Mouse (Mus musculus) CH12.LX (cell line): ENCODE measurements around the gene Tm9sf4. TPM values are rescaled to one million over a fixed set of nuclear protein-coding genes. Genes with fewer than 3 reads are reported as not detected.

Source experiments
- DNase-seq: peaks from one replicate; pipeline ENCODE4 v3.0.0-alpha.2; 2013; ENCODE audit errors: extremely low read depth
- H3K27ac ChIP-seq: 2 replicates; pipeline ENCODE4 v1.5.1; 2012; ENCODE audit warnings: low read depth, mild to moderate bottlenecking, control low read depth, moderate library complexity; ENCODE audit not compliant: insufficient read depth
- H3K27me3 ChIP-seq: replicated peaks from 2 replicates; pipeline ENCODE3; 2012; ENCODE audit warnings: inconsistent platforms
- H3K36me3 ChIP-seq, 2 experiments: replicated peaks in 1 of 2; 2 replicates each; pipeline versions ENCODE3 to v1.6.1; 2012; ENCODE audit warnings: inconsistent platforms in 1 of 2, low read length in 1 of 2, mild to moderate bottlenecking in 1 of 2, mixed read lengths in 1 of 2, moderate library complexity in 1 of 2; ENCODE audit not compliant: control insufficient read depth in 1 of 2, insufficient read depth in 1 of 2
- H3K4me1 ChIP-seq, 2 experiments: 2 replicates each; pipeline ENCODE4 v1.6.1; 2012; ENCODE audit warnings: inconsistent platforms in 1 of 2, moderate library complexity in 1 of 2; ENCODE audit not compliant: insufficient read depth in 2 of 2, control insufficient read depth in 1 of 2
- H3K4me2 ChIP-seq: 2 replicates; pipeline ENCODE4 v1.6.1; 2012; ENCODE audit warnings: low read depth, mild to moderate bottlenecking, control low read depth; ENCODE audit not compliant: poor library complexity, insufficient read depth, severe bottlenecking
- H3K4me3 ChIP-seq, 3 experiments: fragments of 150-350 bp in 1 of 3; sonication (generic) in 1 of 3; replicated peaks in 1 of 3; 2 replicates each; pipeline versions ENCODE3 to v1.5.1; 2011 to 2012; ENCODE audit warnings: low read depth in 2 of 3, low read length in 2 of 3, mild to moderate bottlenecking in 2 of 3, moderate library complexity in 2 of 3, control low read depth in 1 of 3, improper control_type of control experiment in 1 of 3, inconsistent platforms in 1 of 3, mixed read lengths in 1 of 3; ENCODE audit not compliant: poor library complexity in 1 of 3
- H3K79me2 ChIP-seq: replicated peaks from 2 replicates; pipeline ENCODE4 v1.6.1; 2012; ENCODE audit warnings: mild to moderate bottlenecking, moderate library complexity; ENCODE audit not compliant: control insufficient read depth, poor library complexity, insufficient read depth, severe bottlenecking; ENCODE audit errors: extremely low read depth
- H3K9ac ChIP-seq: 2 replicates; pipeline ENCODE4 v1.6.1; 2012; ENCODE audit warnings: low read depth, mild to moderate bottlenecking, control low read depth, moderate library complexity; ENCODE audit not compliant: insufficient read depth
- H3K9me3 ChIP-seq: replicated peaks from 2 replicates; pipeline ENCODE3; 2012; ENCODE audit warnings: low read length, inconsistent platforms, mixed read lengths
- BHLHE40 ChIP-seq: IDR thresholded peaks from 2 replicates; pipeline ENCODE4 v1.6.1; 2011; ENCODE audit warnings: mild to moderate bottlenecking, low read depth, low read length, improper control_type of control experiment
- CHD1 ChIP-seq: IDR thresholded peaks from 2 replicates; pipeline ENCODE4 v1.6.1; 2012; ENCODE audit warnings: low read depth, low read length, improper control_type of control experiment, inconsistent platforms
- E2F4 ChIP-seq: IDR thresholded peaks from 2 replicates; pipeline ENCODE4 v1.6.1; 2011; ENCODE audit warnings: low read depth, low read length, improper control_type of control experiment; ENCODE audit not compliant: insufficient replicate concordance
- ETS1 ChIP-seq: conservative IDR thresholded peaks from 2 replicates; pipeline ENCODE4 v1.6.1; 2012; ENCODE audit warnings: low read depth, mild to moderate bottlenecking, inconsistent platforms, low read length, improper control_type of control experiment, moderate library complexity
- IRF4 ChIP-seq: IDR thresholded peaks from 2 replicates; pipeline ENCODE4 v1.6.1; 2014; ENCODE audit warnings: low read depth, mild to moderate bottlenecking, inconsistent platforms, low read length, improper control_type of control experiment
- JUND ChIP-seq: conservative IDR thresholded peaks from 2 replicates; pipeline ENCODE4 v1.6.1; 2011; ENCODE audit warnings: low read depth, low read length, improper control_type of control experiment
- MAX ChIP-seq: IDR thresholded peaks from 2 replicates; pipeline ENCODE4 v1.6.1; 2011; ENCODE audit warnings: low read length, improper control_type of control experiment
- MAZ ChIP-seq: IDR thresholded peaks from 2 replicates; pipeline ENCODE4 v1.6.1; 2012; ENCODE audit warnings: low read depth, mild to moderate bottlenecking, inconsistent platforms, low read length, improper control_type of control experiment, moderate library complexity
- POLR2A ChIP-seq: IDR thresholded peaks from 2 replicates; pipeline ENCODE4 v1.6.1; 2011; ENCODE audit warnings: low read depth, mild to moderate bottlenecking, improper control_type of control experiment, low read length
- POLR2AphosphoS2 ChIP-seq: IDR thresholded peaks from 2 replicates; pipeline ENCODE4 v1.6.1; 2011; ENCODE audit warnings: low read depth, low read length, improper control_type of control experiment
- SIN3A ChIP-seq: IDR thresholded peaks from 2 replicates; pipeline ENCODE4 v1.6.1; 2012; ENCODE audit warnings: low read length, improper control_type of control experiment, inconsistent platforms
- TBP ChIP-seq: conservative IDR thresholded peaks from 2 replicates; pipeline ENCODE4 v1.6.1; 2011; ENCODE audit warnings: low read depth, low read length, improper control_type of control experiment
- TCF12 ChIP-seq: IDR thresholded peaks from 2 replicates; pipeline ENCODE4 v1.6.1; 2014; ENCODE audit warnings: low read depth, mild to moderate bottlenecking, inconsistent platforms, low read length, improper control_type of control experiment
- UBTF ChIP-seq: IDR thresholded peaks from 2 replicates; pipeline ENCODE4 v1.6.1; 2012; ENCODE audit warnings: low read depth, mild to moderate bottlenecking, inconsistent platforms, low read length, improper control_type of control experiment, moderate library complexity
- USF2 ChIP-seq: conservative IDR thresholded peaks from 2 replicates; pipeline ENCODE4 v1.6.1; 2011; ENCODE audit warnings: low read depth, low read length, improper control_type of control experiment
- ZMIZ1 ChIP-seq: IDR thresholded peaks from 2 replicates; pipeline ENCODE4 v1.6.1; 2012; ENCODE audit warnings: low read depth, mild to moderate bottlenecking, inconsistent platforms, low read length, improper control_type of control experiment
- dilution Hi-C: fragments of 300-500 bp; cut with MboI; formaldehyde crosslinking; loops from 2 replicates; pipeline ENCODE4 v1.14.3; 2020; ENCODE audit warnings: low sequenced_read_pairs; ENCODE audit not compliant: extremely low pct_unique_long_range_greater_than_20kb, extremely low pct_ligation_motif_present
- in situ Hi-C: fragments of 300-500 bp; cut with MboI; formaldehyde crosslinking; loops from 3 replicates; pipeline ENCODE4 v1.14.3; 2019; ENCODE audit warnings: low sequenced_read_pairs, low pct_ligation_motif_present, low pct_unique_long_range_greater_than_20kb, mixed read lengths
- polyA plus RNA-seq: library from polyadenylated mRNA; unstranded; fragments of >175 nt; gene quantifications from 2 replicates; pipeline ENCODE4 v1.2.1, GENCODE M21; 2012; ENCODE audit warnings: low read depth; ENCODE audit not compliant: insufficient read length
- total RNA-seq, 2 experiments: library from RNA; depleted of rRNA; stranded (reverse); fragments of 300-350 nt in 1 of 2; fragments of >200 nt in 1 of 2; gene quantifications; 2 replicates each; pipeline ENCODE4 v1.2.3; 2012 to 2014

Tm9sf4 gene
- total and polyA plus RNA-seq, 3 experiments: 13.3 to 51.1 (median 30.4) TPM

GRCm38 (mm10) chr2:153177188-153177587 is 16.1 kb downstream of the Tm9sf4 start:
- in situ Hi-C loops: no loop called here
- peaks cover 27 to 69% of the 10 kb centered on the region in 2 experiments for H3K36me3 ChIP-seq
- dilution Hi-C loops: no loop called here
- H3K27ac ChIP-seq: no peak overlapping the region
- H3K4me3 ChIP-seq: no peak overlapping the region
- peaks cover 29% of the 10 kb centered on the region for H3K79me2 ChIP-seq
- H3K4me1 ChIP-seq: peaks cover 7 to 27% of the 10 kb centered on the region in 2 experiments
- TF ChIP-seq BHLHE40 (no peak), ETS1 (no peak), E2F4 (no peak), MAX (no peak), POLR2A (no peak), JUND (no peak), POLR2AphosphoS2 (no peak)
- no peaks in the 10 kb centered on the region for H3K27me3 ChIP-seq
- no peak overlapping the region for H3K9ac ChIP-seq
- H3K9me3 ChIP-seq: no peaks in the 10 kb centered on the region
- H3K4me2 ChIP-seq: no peak overlapping the region
- DNase-seq: no peak

GRCm38 (mm10) chr2:153179126-153179860 is 18.2 kb downstream of the Tm9sf4 start:
- dilution Hi-C loops (no loop called here), in situ Hi-C loops (no loop called here)
- Histone ChIP-seq H3K4me3 (no peak overlapping the region), H3K79me2 (peaks cover 23% of the 10 kb centered on the region), H3K9ac (no peak overlapping the region), H3K4me2 (no peak overlapping the region), H3K27me3 (no peaks in the 10 kb centered on the region), H3K9me3 (no peaks in the 10 kb centered on the region), H3K36me3 (peaks cover 43 to 87% of the 10 kb centered on the region in 2 experiments), H3K4me1 (peaks cover 7 to 26% of the 10 kb centered on the region in 2 experiments), H3K27ac (no peak overlapping the region)
- TF ChIP-seq UBTF (no peak), ZMIZ1 (no peak), TCF12 (no peak), SIN3A (no peak), USF2 (no peak), TBP (no peak), POLR2A (no peak), CHD1 (no peak), JUND (no peak), IRF4 (no peak), MAZ (no peak)
- no peak for DNase-seq
